Comparison of ENCODE assay signal across 14 mouse cellular contexts in genomic region chr3:38187406-38187896, GRCm38 (mm10).
"Had no signal": no experiment of that assay in that cellular context is flagged by ENCODE, and none has a peak within 500 bp of the region (broad histone marks: within the 10 kb centered on the region; RNA-seq: fewer than 3 reads in every experiment).

No protein-coding gene starts in this region.

- DNase-seq: lung, adult 18-20 months; lung, embryonic 14.5 days; lung, postnatal 10 days; lung, postnatal 4 days; right cerebral cortex, postnatal 14 days; spleen, adult 18-20 months; thymus, adult 18-20 months; thymus, postnatal 14 days; thymus, postnatal 36 days had no signal

- H3K36me3 ChIP-seq: liver, embryonic 15.5 days; midbrain, embryonic 13.5 days; midbrain, embryonic 15.5 days; neural tube, embryonic 12.5 days had no signal

- H3K4me2 ChIP-seq: liver, embryonic 15.5 days; lung, embryonic 14.5 days; midbrain, embryonic 11.5 days; midbrain, embryonic 13.5 days; midbrain, embryonic 15.5 days; neural tube, embryonic 12.5 days had no signal

- H3K4me3 ChIP-seq: liver, embryonic 15.5 days; midbrain, embryonic 13.5 days; midbrain, embryonic 15.5 days; neural tube, embryonic 12.5 days had no signal

- H3K27me3 ChIP-seq: liver, embryonic 15.5 days; midbrain, embryonic 13.5 days; midbrain, embryonic 15.5 days; neural tube, embryonic 12.5 days had no signal

- H3K27ac ChIP-seq: liver, embryonic 15.5 days; midbrain, embryonic 13.5 days; midbrain, embryonic 15.5 days; neural tube, embryonic 12.5 days had no signal

- H3K9me3 ChIP-seq: liver, embryonic 15.5 days; midbrain, embryonic 13.5 days; midbrain, embryonic 15.5 days; neural tube, embryonic 12.5 days had no signal

- ATAC-seq: midbrain, embryonic 13.5 days; midbrain, embryonic 15.5 days had no signal

- H3K9ac ChIP-seq: liver, embryonic 15.5 days; lung, embryonic 14.5 days; midbrain, embryonic 13.5 days; midbrain, embryonic 15.5 days; neural tube, embryonic 12.5 days had no signal

- H3K4me1 ChIP-seq: liver, embryonic 15.5 days; midbrain, embryonic 13.5 days; midbrain, embryonic 15.5 days; neural tube, embryonic 12.5 days had no signal
